Mouse (Mus musculus) stomach, postnatal 0 days (tissue): ENCODE results near the gene Basp1. TPM values are rescaled to one million over a fixed set of nuclear protein-coding genes. Genes with fewer than 3 reads are reported as not detected.
A peak's percentile ranks its signal among the peaks of the same experiment; 100 is the strongest.

Source experiments
- ATAC-seq: fragments of 200-750 bp; cut with Nextera tagmentation; 2 replicates; pipeline ENCODE4 v1.8.0; 2017; ENCODE audit not compliant: low FRiP score, low TSS enrichment
- DNase-seq: peaks from one replicate; pipeline ENCODE4 v3.0.0-alpha.2; 2016; ENCODE audit warnings: low spot score
- H3K27ac ChIP-seq: fragments of 300-500 bp; sonication (generic); replicated peaks from 2 replicates; pipeline ENCODE4 v1.5.1; 2014; ENCODE audit warnings: mild to moderate bottlenecking, control low read depth
- H3K27me3 ChIP-seq: fragments of 300-500 bp; sonication (generic); 2 replicates; pipeline ENCODE4 v1.6.1; 2014; ENCODE audit warnings: low read length; ENCODE audit not compliant: control insufficient read depth, insufficient read depth
- H3K36me3 ChIP-seq: fragments of 300-500 bp; sonication (generic); 2 replicates; pipeline ENCODE4 v1.6.1; 2014; ENCODE audit warnings: low read length, mixed read lengths; ENCODE audit not compliant: control insufficient read depth, insufficient read depth
- H3K4me1 ChIP-seq: fragments of 300-500 bp; sonication (generic); replicated peaks from 2 replicates; pipeline ENCODE4 v1.6.1; 2014; ENCODE audit warnings: antibody characterized with exemption; ENCODE audit not compliant: control insufficient read depth, insufficient read depth
- H3K4me2 ChIP-seq: fragments of 300-500 bp; sonication (generic); replicated peaks from 2 replicates; pipeline ENCODE4 v1.6.1; 2014; ENCODE audit warnings: low read depth, mild to moderate bottlenecking, control low read depth, moderate library complexity
- H3K4me3 ChIP-seq: fragments of 300-500 bp; sonication (generic); 2 replicates; pipeline ENCODE4 v1.5.1; 2014; ENCODE audit warnings: low read depth, low read length, control low read depth
- H3K9ac ChIP-seq: fragments of 300-500 bp; sonication (generic); 2 replicates; pipeline ENCODE4 v1.6.1; 2014; ENCODE audit warnings: mild to moderate bottlenecking, low read length, control low read depth, mixed read lengths
- H3K9me3 ChIP-seq: fragments of 300-500 bp; sonication (generic); 2 replicates; pipeline ENCODE4 v1.6.1; 2016; ENCODE audit warnings: low read length; ENCODE audit not compliant: control insufficient read depth
- CTCF ChIP-seq: IDR thresholded peaks from 2 replicates; pipeline ENCODE4 v1.5.1; 2016; ENCODE audit warnings: antibody characterized with exemption, low read depth, mild to moderate bottlenecking, moderate library complexity
- EP300 ChIP-seq: optimal IDR thresholded peaks from 2 replicates; pipeline ENCODE3; 2016; ENCODE audit warnings: antibody characterized with exemption
- WGBS: fragments of 180-500 bp; shearing (Covaris S2); extraction: QIAGEN DNeasy Blood & Tissue Kit; methylation state at CpG from one replicate; pipeline ENCODE4 v1.1.7; 2014; 5-methylcytosine and 5-hydroxymethylcytosine counted together
- polyA plus RNA-seq: library from polyadenylated mRNA; unstranded; fragments of >200 nt; fragmentation: Nextera tagmentation; extraction: Ambion mirVana; gene quantifications from 2 replicates; pipeline ENCODE4 v1.2.1, GENCODE M21; 2015

Basp1 gene
- polyA plus RNA-seq, 1 experiment from 2014 or later, result 20.7 TPM

- Histone ChIP-seq H3K36me3 (no peaks in the 10 kb centered on the region), H3K4me2 (no peak overlapping the region), H3K27ac (no peak overlapping the region), H3K9ac (no peak overlapping the region), H3K9me3 (no peaks in the 10 kb centered on the region), H3K4me1 (0 out of 2 replicates have a peak, but pooled peaks cover 2% of the 10 kb centered on the region), H3K27me3 (no peaks in the 10 kb centered on the region), H3K4me3 (no peak overlapping the region)
- TF ChIP-seq EP300, result no peak
- no peak for TF ChIP-seq CTCF
- ATAC-seq, result no peak
- 68% methylated on average over 5 of the region's 5 CpGs for WGBS
- no peak for DNase-seq
These were observed 33.5 kb downstream of the Basp1 start for GRCm38 (mm10) chr15:25380051-25380450.

DNA sequence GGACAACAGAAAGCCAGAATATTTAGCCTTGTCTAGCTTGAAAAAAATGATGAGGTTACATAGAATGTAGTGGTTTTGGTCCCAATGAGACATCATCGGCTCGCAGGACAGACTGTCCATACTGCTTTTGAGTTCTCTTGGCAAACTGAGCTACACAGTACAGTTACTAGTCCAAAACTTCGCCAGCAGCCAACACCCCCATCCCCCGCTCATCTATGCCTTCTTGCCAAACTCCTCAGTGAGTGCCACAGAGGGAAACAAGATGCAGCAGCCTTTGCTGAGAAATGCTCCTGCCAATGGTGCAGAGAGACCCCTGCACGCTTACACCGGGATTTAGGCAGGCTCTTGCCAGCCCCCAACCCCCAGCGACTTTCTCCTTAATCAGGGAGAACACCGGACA lies 34.9 kb downstream of the Basp1 start:
- Histone ChIP-seq H3K4me1 (0 out of 2 replicates have a peak, but pooled peaks cover 2% of the 10 kb centered on the region), H3K27ac (no peak overlapping the region), H3K9ac (no peak overlapping the region), H3K4me3 (no peak overlapping the region), H3K36me3 (no peaks in the 10 kb centered on the region), H3K9me3 (no peaks in the 10 kb centered on the region), H3K4me2 (no peak overlapping the region), H3K27me3 (no peaks in the 10 kb centered on the region)
- ATAC-seq (no peak), DNase-seq (no peak)
- TF ChIP-seq CTCF (no peak), EP300 (no peak)
- 88% methylated on average over 8 of the region's 8 CpGs for WGBS

DNA sequence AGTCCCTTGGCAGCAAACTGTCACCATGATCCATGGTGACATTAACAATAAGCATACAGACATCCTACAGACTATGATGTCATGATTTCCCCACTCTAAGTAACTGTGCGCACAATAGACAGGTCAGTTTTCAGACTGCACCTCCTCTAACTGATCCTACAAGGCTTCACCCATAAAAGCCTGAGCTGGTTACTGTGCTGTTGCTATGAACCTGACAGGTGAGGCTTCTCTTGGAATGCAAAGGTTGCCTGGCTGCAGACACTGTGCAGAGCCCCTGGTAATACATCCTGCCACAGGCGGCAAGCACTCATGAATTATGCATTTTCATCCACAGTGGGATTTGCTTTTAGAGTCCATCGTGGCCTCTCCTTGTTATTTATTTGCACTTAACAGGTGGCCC lies 36.6 kb downstream of the Basp1 start:
- Histone ChIP-seq H3K27ac (no peak overlapping the region), H3K4me1 (0 out of 2 replicates have a peak, but pooled peaks cover 2% of the 10 kb centered on the region), H3K36me3 (no peaks in the 10 kb centered on the region), H3K4me2 (no peak overlapping the region), H3K9ac (no peak overlapping the region), H3K4me3 (no peak overlapping the region), H3K27me3 (no peaks in the 10 kb centered on the region), H3K9me3 (no peaks in the 10 kb centered on the region)
- ATAC-seq, result 0 out of 2 replicates have a peak, but pooled peaks have one; percentile 35
- no peak for TF ChIP-seq EP300
- TF ChIP-seq CTCF, result no peak
- 38% methylated on average over 3 of the region's 3 CpGs for WGBS
- DNase-seq, result no peak

- no peak for DNase-seq
- Histone ChIP-seq H3K4me1 (0 out of 2 replicates have a peak, but pooled peaks cover 2% of the 10 kb centered on the region), H3K9ac (no peak overlapping the region), H3K36me3 (no peaks in the 10 kb centered on the region), H3K9me3 (no peaks in the 10 kb centered on the region), H3K27ac (no peak overlapping the region), H3K4me2 (no peak overlapping the region), H3K4me3 (no peak overlapping the region), H3K27me3 (no peaks in the 10 kb centered on the region)
- no peak for TF ChIP-seq EP300
- TF ChIP-seq CTCF, result no peak
- no peak for ATAC-seq
- 65% methylated on average over 3 of the region's 3 CpGs for WGBS
These were observed 40.1 kb downstream of the Basp1 start for GRCm38 (mm10) chr15:25373486-25373885.

GRCm38 (mm10) chr15:25369522-25369921 lies 44.0 kb downstream of the Basp1 start:
- WGBS, result 59% methylated on average over 7 of the region's 7 CpGs
- ATAC-seq, result no peak
- no peak overlapping the region for H3K4me2 ChIP-seq
- no peak overlapping the region for H3K27ac ChIP-seq
- H3K36me3 ChIP-seq, result no peaks in the 10 kb centered on the region
- no peaks in the 10 kb centered on the region for H3K4me1 ChIP-seq
- no peak overlapping the region for H3K9ac ChIP-seq
- no peak overlapping the region for H3K4me3 ChIP-seq
- no peaks in the 10 kb centered on the region for H3K9me3 ChIP-seq
- no peak for DNase-seq
- H3K27me3 ChIP-seq, result no peaks in the 10 kb centered on the region
- TF ChIP-seq CTCF, result no peak
- no peak for TF ChIP-seq EP300

- TF ChIP-seq CTCF, result no peak
- no peak for TF ChIP-seq EP300
- Histone ChIP-seq H3K4me1 (no peaks in the 10 kb centered on the region), H3K4me2 (no peak overlapping the region), H3K36me3 (no peaks in the 10 kb centered on the region), H3K9me3 (no peaks in the 10 kb centered on the region), H3K4me3 (no peak overlapping the region), H3K27ac (no peak overlapping the region), H3K9ac (no peak overlapping the region), H3K27me3 (no peaks in the 10 kb centered on the region; the same call in 1 of the 2 replicates)
- DNase-seq (no peak), ATAC-seq (no peak)
- WGBS, result 69% methylated on average over 5 of the region's 5 CpGs
These were observed 48.1 kb downstream of the Basp1 start for GRCm38 (mm10) chr15:25365503-25365902.
